In genomic region chr11:117912684-117913352, GRCm38 (mm10) we compare ENCODE assay signal across 8 mouse cellular contexts. TPM values are rescaled to one million over a fixed set of nuclear protein-coding genes. Genes with fewer than 3 reads are reported as not detected.
DNase-seq lines count a peak whose midpoint lies in the region; ATAC-seq and TF ChIP-seq lines count a peak whose summit lies in the region.

No protein-coding gene starts in this region.

- H3K36me3 ChIP-seq in intestine, postnatal 0 days (ENCODE audit: control insufficient read depth, insufficient read depth): no peaks in the 10 kb centered on the region
- no peaks in the 10 kb centered on the region for H3K36me3 ChIP-seq in midbrain, embryonic 12.5 days

- H3K4me2 ChIP-seq in intestine, postnatal 0 days (replicated peaks; ENCODE audit: low read depth): peak overlapping the region; percentile 33; the same call in 1 of the 2 replicates
- H3K4me2 ChIP-seq in midbrain, embryonic 12.5 days (replicated peaks): 0 out of 2 replicates have a peak overlapping the region, but pooled peaks have one; percentile 13

- H3K27ac ChIP-seq in intestine, postnatal 0 days (ENCODE audit: low read depth, low read length): peak overlapping the region; percentile 54
- H3K27ac ChIP-seq in midbrain, embryonic 12.5 days (replicated peaks): 0 out of 2 replicates have a peak overlapping the region, but pooled peaks have one; percentile 2

- H3K27me3 ChIP-seq in intestine, postnatal 0 days (replicated peaks; ENCODE audit: control insufficient read depth, insufficient read depth, low read length): no peaks in the 10 kb centered on the region
- H3K27me3 ChIP-seq in midbrain, embryonic 12.5 days: peaks cover 19% of the 10 kb centered on the region

- WGBS in intestine, postnatal 0 days: 16% methylated on average over 13 of the region's 13 CpGs
- WGBS in midbrain, embryonic 12.5 days: 30% methylated on average over 13 of the region's 13 CpGs

- DNase-seq in ovary, adult 18-20 months (ENCODE audit: low spot score): peak; percentile 62
- DNase-seq in ovary, postnatal 10 days (ENCODE audit: low spot score): no peak
- DNase-seq in embryo, embryonic 10.5 days (ENCODE audit: low spot score): peak; percentile 80
- DNase-seq in gastrocnemius, postnatal 4 days (ENCODE audit: low spot score in 2 of 2): peak; percentile 71 to 80
- peak; percentile 71 for DNase-seq in left cerebral cortex, postnatal 4 days
- DNase-seq in spleen, postnatal 10 days (ENCODE audit: low spot score in 2 of 2): peak; percentile 64 to 81

- H3K9ac ChIP-seq in intestine, postnatal 0 days (ENCODE audit: low read depth, low read length): no peak overlapping the region
- H3K9ac ChIP-seq in midbrain, embryonic 12.5 days (replicated peaks): no peak overlapping the region

- no peaks in the 10 kb centered on the region for H3K4me1 ChIP-seq in intestine, postnatal 0 days (replicated peaks; ENCODE audit: control insufficient read depth, insufficient read depth, low read length)
- peaks cover 5% of the 10 kb centered on the region for H3K4me1 ChIP-seq in midbrain, embryonic 12.5 days

- no peaks in the 10 kb centered on the region for H3K9me3 ChIP-seq in intestine, postnatal 0 days (ENCODE audit: control insufficient read depth)
- 0 out of 2 replicates have a peak, but pooled peaks cover 6% of the 10 kb centered on the region for H3K9me3 ChIP-seq in midbrain, embryonic 12.5 days

- H3K4me3 ChIP-seq in intestine, postnatal 0 days (ENCODE audit: low read depth, low read length): no peak overlapping the region
- H3K4me3 ChIP-seq in midbrain, embryonic 12.5 days: no peak overlapping the region

- peak; percentile 99 for TF ChIP-seq CTCF in intestine, postnatal 0 days (IDR thresholded peaks at IDR 0.05; ENCODE audit: low read depth)

- intact Hi-C loops in left cerebral cortex, postnatal 4 days (cut with DNase I): no loop called here

- peak; percentile 71 for ATAC-seq in intestine, postnatal 0 days
- no peak; the same call in 1 of the 2 replicates for ATAC-seq in midbrain, embryonic 12.5 days (ENCODE audit: low FRiP score, low read depth)

RNA-seq across cellular contexts. Expression of gene Tha1, which starts 39.5 kb away (rescaled TPM):
- 1 to 10 TPM; 4.5 to 5.2 TPM for total RNA-seq in gastrocnemius, postnatal 4 days (2021)
- polyA plus RNA-seq in intestine, postnatal 0 days (2015; fragmentation: Nextera tagmentation; extraction: Ambion mirVana): 15.8 and 16.4 TPM in 2 replicates
- 1 to 10 TPM; 2.1 to 3.3 TPM for total RNA-seq in left cerebral cortex, postnatal 4 days (2021)
- polyA plus RNA-seq in midbrain, embryonic 12.5 days (2016; fragmentation: Nextera tagmentation; extraction: Ambion mirVana): 3.1 and 3.2 TPM in 2 replicates

RNA-seq across cellular contexts. Expression of gene Tmem235, which starts 52.3 kb away (rescaled TPM):
- not detected for total RNA-seq in gastrocnemius, postnatal 4 days (2021)
- polyA plus RNA-seq in intestine, postnatal 0 days (2015; fragmentation: Nextera tagmentation; extraction: Ambion mirVana): not detected in 2 replicates
- not detected for total RNA-seq in left cerebral cortex, postnatal 4 days (2021)
- polyA plus RNA-seq in midbrain, embryonic 12.5 days (2016; fragmentation: Nextera tagmentation; extraction: Ambion mirVana): not detected in 2 replicates

RNA-seq across cellular contexts. Expression of gene Socs3, which starts 57.0 kb away (rescaled TPM):
- 10 to 100 TPM; 14.0 to 14.8 TPM for total RNA-seq in gastrocnemius, postnatal 4 days (2021)
- 15.7 and 15.9 TPM in 2 replicates for polyA plus RNA-seq in intestine, postnatal 0 days (2015; fragmentation: Nextera tagmentation; extraction: Ambion mirVana)
- total RNA-seq in left cerebral cortex, postnatal 4 days (2021): 1 to 10 TPM; 3.8 to 4.1 TPM
- 10.7 and 13.2 TPM in 2 replicates for polyA plus RNA-seq in midbrain, embryonic 12.5 days (2016; fragmentation: Nextera tagmentation; extraction: Ambion mirVana)
